Mouse (Mus musculus) bone marrow, adult 2 months (tissue): ENCODE data around the gene Ryr3.

Source experiments
- CTCF ChIP-seq: fragments of 200-500 bp; IDR thresholded peaks from 2 replicates; pipeline ENCODE4 v1.5.1; 2011; ENCODE audit warnings: low read length, control low read depth; ENCODE audit not compliant: control insufficient read depth, insufficient read depth
- POLR2A ChIP-seq: fragments of 200-500 bp; IDR thresholded peaks from 2 replicates; pipeline ENCODE4 v1.6.1; 2011; ENCODE audit warnings: low read depth, mild to moderate bottlenecking, control low read depth, low read length, borderline replicate concordance; ENCODE audit not compliant: control insufficient read depth

- TF ChIP-seq POLR2A: no peak
- no peak for TF ChIP-seq CTCF
Measured at GRCm38 (mm10) chr2:112931776-112932175, 285.1 kb downstream of the Ryr3 start.
